Mouse (Mus musculus) E14TG2a.4 (cell line): ENCODE results near the gene Olfr1382.
"Not testable (repeated sequence)": the region's sequence is repeated elsewhere in the genome, so short reads cannot be mapped to it uniquely, and the experiment has no call there.

Source experiments
- H3K27me3 ChIP-seq: 2 replicates; pipeline ENCODE4 v1.6.1; 2014; ENCODE audit warnings: low read length, control low read depth; ENCODE audit not compliant: insufficient read depth
- H3K36me3 ChIP-seq: 2 replicates; pipeline ENCODE4 v1.6.1; 2014; ENCODE audit warnings: low read length, control low read depth; ENCODE audit not compliant: insufficient read depth
- H3K4me1 ChIP-seq: replicated peaks from 2 replicates; pipeline ENCODE4 v1.6.1; 2014; ENCODE audit warnings: low read depth, low read length, control low read depth
- H3K4me3 ChIP-seq: replicated peaks from 2 replicates; pipeline ENCODE4 v1.5.1; 2014; ENCODE audit warnings: mild to moderate bottlenecking, low read length
- H3K9me3 ChIP-seq: 2 replicates; pipeline ENCODE4 v1.6.1; 2014; ENCODE audit warnings: low read length, control low read depth
- CTCF ChIP-seq: conservative IDR thresholded peaks from 2 replicates; pipeline ENCODE4 v1.5.1; 2014; ENCODE audit warnings: low read length
- NANOG ChIP-seq: IDR thresholded peaks from 2 replicates; pipeline ENCODE4 v1.6.1; 2014; ENCODE audit warnings: borderline replicate concordance, low read length, mixed read lengths
- POU5F1 ChIP-seq: IDR thresholded peaks from 2 replicates; pipeline ENCODE4 v1.6.1; 2014; ENCODE audit warnings: low read length, borderline replicate concordance

The Olfr1382 gene

DNA sequence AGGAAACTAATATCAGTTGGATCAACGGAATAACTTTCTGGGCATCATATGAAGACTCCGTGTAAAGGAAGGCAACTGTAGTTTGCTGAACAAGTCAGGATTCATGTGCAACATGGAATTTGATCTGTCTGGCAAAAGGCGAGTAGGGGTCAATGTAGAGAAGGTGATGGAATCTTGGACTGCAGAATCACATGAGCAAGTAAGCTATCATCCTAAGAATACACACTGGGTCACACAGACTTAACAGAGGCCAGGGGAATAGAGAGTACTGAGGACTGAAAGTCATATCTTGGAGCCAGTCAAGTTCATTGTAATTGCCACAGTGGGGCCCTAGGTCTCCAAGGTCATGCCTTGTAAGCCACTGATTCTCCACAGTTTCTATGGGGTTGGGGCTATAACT, at the start of gene Olfr1382:
Gene Olfr1382 (plus strand): TSS at position 301 of the 400 bp plus-strand sequence.
- no peaks in the 10 kb centered on the region for H3K27me3 ChIP-seq
- H3K36me3 ChIP-seq = no peaks in the 10 kb centered on the region
- TF ChIP-seq CTCF = no peak
- TF ChIP-seq POU5F1 = no peak
- TF ChIP-seq NANOG = no peak
- H3K4me3 ChIP-seq = no peak within 1 kb of the TSS
- H3K4me1 ChIP-seq = no peaks in the 10 kb centered on the region
- no peaks in the 10 kb centered on the region for H3K9me3 ChIP-seq

DNA sequence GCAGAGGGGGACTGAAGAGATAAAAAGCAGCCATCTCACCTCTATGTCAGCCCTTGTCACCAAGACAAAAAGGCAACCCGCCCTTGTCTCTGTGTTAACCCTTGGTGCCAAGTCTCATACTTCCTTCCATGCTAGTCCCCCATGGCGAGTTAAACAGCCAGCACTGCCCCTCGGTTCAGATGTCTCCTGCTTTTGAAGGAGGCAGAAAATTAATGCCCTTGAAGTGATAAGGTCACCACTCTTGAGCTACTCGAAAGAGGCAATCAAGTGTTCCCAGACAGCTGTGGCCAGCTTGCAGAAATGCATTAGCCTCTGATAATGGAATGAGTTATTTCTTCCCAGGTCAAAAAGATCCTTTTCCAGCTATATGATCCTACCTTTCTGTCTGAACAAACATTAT, 42.1 kb upstream of the Olfr1382 start:
- H3K27me3 ChIP-seq = no peaks in the 10 kb centered on the region
- H3K36me3 ChIP-seq = no peaks in the 10 kb centered on the region
- H3K4me3 ChIP-seq = no peak overlapping the region
- no peaks in the 10 kb centered on the region for H3K4me1 ChIP-seq
- TF ChIP-seq NANOG (no peak), POU5F1 (no peak), CTCF (no peak)
- H3K9me3 ChIP-seq = no peaks in the 10 kb centered on the region

DNA sequence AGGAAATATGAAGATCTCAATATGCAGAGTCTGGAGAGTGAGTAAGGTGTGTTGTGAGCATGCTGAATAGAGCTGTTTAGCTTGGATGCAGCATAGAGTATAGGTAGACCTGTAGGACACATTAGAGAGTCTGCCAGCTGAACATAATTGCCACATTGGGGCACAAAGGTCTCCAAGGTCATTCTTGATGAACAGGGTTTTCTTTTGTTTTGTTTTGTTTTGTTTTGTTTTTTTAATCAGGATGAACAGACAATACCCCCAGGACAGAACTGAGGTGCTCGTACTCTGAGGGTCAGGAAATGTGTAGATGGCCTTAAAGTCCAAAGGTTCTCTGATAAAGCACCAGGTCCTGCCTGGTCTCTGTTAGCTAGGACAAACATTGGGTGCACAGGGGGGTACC, 39.3 kb upstream of the Olfr1382 start, which contains the start of gene Olfr1385:
Gene Olfr1385 (plus strand): TSS at position 301 of the 400 bp plus-strand sequence.
- H3K4me3 ChIP-seq, H3K27me3 ChIP-seq: not testable (repeated sequence)

DNA sequence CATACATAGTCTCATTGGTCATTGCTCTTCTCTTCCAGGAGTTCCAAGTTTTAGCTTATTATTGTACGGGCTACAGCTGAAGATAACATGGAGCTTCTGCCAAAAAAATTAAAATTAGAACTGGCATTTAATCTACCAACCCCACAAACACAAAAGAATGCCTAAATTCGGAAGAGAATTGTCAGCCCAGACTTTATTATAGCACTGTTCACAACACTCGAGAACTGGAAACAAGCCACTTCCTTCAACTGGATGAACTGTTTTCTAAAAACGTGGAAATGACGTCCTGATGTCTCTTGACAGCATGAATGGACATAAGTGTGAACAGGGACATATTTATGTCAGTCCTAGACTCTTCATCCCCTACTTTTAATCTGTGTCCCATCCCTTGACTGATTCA, 10.0 kb upstream of the Olfr1382 start:
- no peaks in the 10 kb centered on the region for H3K36me3 ChIP-seq
- H3K4me1 ChIP-seq = no peaks in the 10 kb centered on the region
- no peaks in the 10 kb centered on the region for H3K9me3 ChIP-seq
- no peaks in the 10 kb centered on the region for H3K27me3 ChIP-seq
- TF ChIP-seq POU5F1 = no peak
- no peak overlapping the region for H3K4me3 ChIP-seq

More for the DNA sequence above, 39.3 kb upstream of the Olfr1382 start, which contains the start of gene Olfr1385:
- not testable (repeated sequence) for H3K36me3 ChIP-seq, H3K4me1 ChIP-seq, H3K9me3 ChIP-seq

DNA sequence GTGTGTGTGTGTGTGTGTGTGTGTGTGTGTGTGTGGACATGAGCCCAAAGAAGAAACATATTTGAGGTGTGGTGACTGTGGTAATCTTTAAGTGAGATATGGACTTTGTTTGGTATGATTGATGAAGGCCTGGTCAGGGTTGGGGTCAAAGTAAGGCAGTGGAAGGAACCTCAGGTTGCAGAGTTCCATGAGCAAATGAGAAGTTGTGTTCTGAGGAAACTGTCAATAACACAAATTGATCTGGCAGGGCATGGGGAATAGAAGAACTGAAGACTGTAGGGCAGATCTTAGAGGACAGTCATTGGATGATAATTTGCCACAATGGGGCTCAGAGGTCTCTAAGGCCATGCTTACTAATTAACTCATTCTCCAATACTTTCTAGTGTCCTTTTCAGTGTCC, 8.7 kb upstream of the Olfr1382 start, which contains the start of gene Olfr1383:
Gene Olfr1383 (plus strand): TSS at position 301 of the 400 bp plus-strand sequence.
- no peaks in the 10 kb centered on the region for H3K4me1 ChIP-seq
- H3K9me3 ChIP-seq = no peaks in the 10 kb centered on the region

DNA sequence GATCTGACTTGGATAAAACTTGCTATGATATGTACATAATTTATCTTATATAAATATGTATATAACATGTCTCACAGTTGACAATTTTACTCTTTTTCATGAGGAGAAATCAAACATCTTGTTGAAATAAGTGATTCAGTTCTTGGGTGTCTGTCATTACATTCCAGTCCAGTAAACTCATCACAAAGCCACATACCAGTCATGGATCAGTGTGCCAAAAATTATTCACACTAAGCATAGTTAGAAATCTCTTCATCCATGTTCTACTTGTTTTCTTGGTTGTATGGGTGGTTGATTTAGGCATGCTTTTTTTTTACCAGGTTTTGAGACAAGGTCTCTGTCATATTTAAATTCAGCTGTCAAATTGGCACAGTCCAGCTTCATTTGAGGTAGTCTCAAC, 4.7 kb downstream of the Olfr1382 start:
- TF ChIP-seq CTCF (no peak), POU5F1 (no peak), NANOG (no peak)
- Histone ChIP-seq H3K4me1 (no peaks in the 10 kb centered on the region), H3K4me3 (no peak overlapping the region), H3K9me3 (no peaks in the 10 kb centered on the region), H3K27me3 (no peaks in the 10 kb centered on the region), H3K36me3 (no peaks in the 10 kb centered on the region)

More for the DNA sequence above, 8.7 kb upstream of the Olfr1382 start, which contains the start of gene Olfr1383:
- Histone ChIP-seq H3K36me3 (no peaks in the 10 kb centered on the region), H3K4me3 (no peak within 1 kb of the TSS), H3K27me3 (no peaks in the 10 kb centered on the region)
- TF ChIP-seq CTCF (no peak), NANOG (no peak), POU5F1 (no peak)

DNA sequence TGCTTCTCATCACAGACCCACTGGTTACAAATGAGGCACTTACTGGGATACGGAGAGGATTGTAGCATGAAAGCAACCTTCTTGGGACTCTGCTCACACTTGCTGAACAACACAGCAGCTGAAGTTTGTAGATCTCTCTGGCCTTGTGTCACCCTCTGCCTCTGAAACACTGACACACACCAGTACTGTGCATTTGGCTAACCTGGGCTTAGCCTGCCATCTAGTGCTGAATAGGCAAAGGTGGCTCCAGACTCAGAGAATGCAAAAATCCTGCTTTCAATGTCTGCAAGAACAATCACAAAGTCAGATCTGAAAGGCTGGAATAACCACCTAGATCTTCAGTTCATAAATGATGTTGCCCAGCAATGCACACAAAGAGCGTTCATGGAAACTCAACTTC, 8.6 kb downstream of the Olfr1382 start:
- peak; percentile 8; the same call in 1 of the 2 replicates for TF ChIP-seq CTCF
- H3K4me3 ChIP-seq, H3K4me1 ChIP-seq, H3K9me3 ChIP-seq, H3K27me3 ChIP-seq, H3K36me3 ChIP-seq: not testable (repeated sequence)

DNA sequence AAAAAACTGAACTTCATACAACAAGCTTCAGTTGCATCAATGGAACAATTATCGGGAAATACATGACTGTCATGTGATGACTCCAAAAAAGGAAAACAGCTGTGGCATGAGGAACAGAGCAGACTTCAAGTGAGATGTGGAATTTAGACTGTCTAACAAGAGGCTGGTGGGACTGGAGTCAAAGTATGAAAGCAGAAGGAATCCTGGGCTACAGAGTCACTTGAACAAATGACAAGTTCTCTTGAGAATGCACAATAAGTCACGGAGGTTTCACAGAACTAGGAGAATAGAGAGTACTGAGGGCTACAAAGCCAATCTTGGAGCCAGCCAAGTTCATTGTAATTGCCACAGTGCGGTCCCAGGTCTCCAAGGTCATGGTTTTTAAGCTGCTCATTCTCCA, 15.1 kb downstream of the Olfr1382 start, which contains the start of gene Olfr1381:
Gene Olfr1381 (plus strand): TSS at position 301 of the 400 bp plus-strand sequence.
- not testable (repeated sequence) for H3K36me3 ChIP-seq, H3K27me3 ChIP-seq, H3K9me3 ChIP-seq, H3K4me1 ChIP-seq, H3K4me3 ChIP-seq

DNA sequence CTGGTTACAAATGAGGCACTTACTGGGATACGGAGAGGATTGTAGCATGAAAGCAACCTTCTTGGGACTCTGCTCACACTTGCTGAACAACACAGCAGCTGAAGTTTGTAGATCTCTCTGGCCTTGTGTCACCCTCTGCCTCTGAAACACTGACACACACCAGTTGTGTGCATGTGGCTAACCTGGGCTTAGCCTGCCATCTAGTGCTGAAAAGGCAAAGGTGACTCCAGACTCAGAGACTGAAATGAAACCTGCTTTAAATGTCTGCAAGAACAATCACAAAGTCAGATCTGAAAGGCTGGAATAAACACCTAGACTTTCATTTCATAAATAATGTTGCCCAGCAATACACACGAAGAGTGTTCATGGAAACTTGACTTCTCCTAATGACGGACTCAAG, 26.0 kb downstream of the Olfr1382 start:
- H3K9me3 ChIP-seq, H3K4me3 ChIP-seq, H3K36me3 ChIP-seq, H3K4me1 ChIP-seq, H3K27me3 ChIP-seq: not testable (repeated sequence)
- peak; percentile 17; the same call in 1 of the 2 replicates for TF ChIP-seq CTCF

DNA sequence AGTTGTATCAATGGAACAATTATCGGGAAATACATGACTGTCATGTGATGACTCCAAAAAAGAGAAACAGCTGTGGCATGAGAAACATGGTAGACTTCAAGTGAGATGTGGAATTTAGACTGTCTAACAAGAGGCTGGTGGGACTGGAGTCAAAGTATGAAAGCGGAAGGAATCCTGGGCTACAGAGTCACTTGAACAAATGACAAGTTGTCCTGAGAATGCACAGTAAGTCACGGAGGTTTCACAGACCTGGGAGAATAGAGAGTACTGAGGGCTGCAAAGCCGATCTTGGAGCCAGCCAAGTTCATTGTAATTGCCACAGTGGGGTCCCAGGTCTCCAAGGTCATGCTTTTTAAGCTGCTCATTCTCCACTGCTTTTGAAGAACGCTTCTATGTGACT, 28.5 kb downstream of the Olfr1382 start, which contains the start of gene Olfr1380:
Gene Olfr1380 (plus strand): TSS at position 301 of the 400 bp plus-strand sequence.
- H3K4me1 ChIP-seq, H3K27me3 ChIP-seq, H3K4me3 ChIP-seq: not testable (repeated sequence)

More for the DNA sequence above, 28.5 kb downstream of the Olfr1382 start, which contains the start of gene Olfr1380:
- not testable (repeated sequence) for H3K36me3 ChIP-seq, H3K9me3 ChIP-seq
